Mouse (Mus musculus): ENCODE measurements around the gene Jtb. TPM values are rescaled to one million over a fixed set of nuclear protein-coding genes. Genes with fewer than 3 reads are reported as not detected.

Gene Jtb
- total and polyA plus RNA-seq, 3 experiments, result 103 to 107 TPM; not detected in 1

DNA sequence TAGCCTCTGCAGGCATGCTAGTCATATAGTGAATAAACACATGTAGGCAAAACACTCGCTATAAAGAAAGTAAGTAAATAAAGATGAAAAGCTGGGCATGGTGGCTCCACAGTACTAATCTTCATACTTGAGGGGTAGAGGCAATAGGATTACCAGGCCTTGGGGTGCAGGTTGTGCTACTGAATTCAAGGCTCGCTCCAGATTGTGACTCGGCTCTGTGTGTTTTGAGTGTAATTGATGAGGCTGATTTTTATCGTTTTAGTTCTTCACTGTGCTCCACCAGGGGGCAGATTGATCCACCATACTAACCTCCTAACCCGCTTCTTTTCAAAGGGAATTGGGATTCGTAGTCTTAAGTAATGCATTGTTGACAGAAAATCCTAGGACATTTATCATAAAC lies 11.3 kb upstream of the Jtb start (continued):
- TF ChIP-seq JUND (IDR thresholded peaks at IDR 0.05; ENCODE audit: low read depth, low read length), result no peak; the same call in 1 of the 2 replicates
- TF ChIP-seq SIN3A (IDR thresholded peaks at IDR 0.05; ENCODE audit: low read length), result peak; percentile 89
- peak; percentile 30; the same call in 1 of the 2 replicates for TF ChIP-seq RCOR1 (IDR thresholded peaks at IDR 0.05; ENCODE audit: low read depth, low read length)
- TF ChIP-seq MAZ (IDR thresholded peaks at IDR 0.05; ENCODE audit: low read depth, low read length), result no peak; the same call in 1 of the 2 replicates
- no peak for TF ChIP-seq NRF1 (IDR thresholded peaks at IDR 0.05; ENCODE audit: insufficient read depth, low read depth, low read length, poor library complexity, severe bottlenecking)
- no peak for TF ChIP-seq POLR2AphosphoS5 (IDR thresholded peaks at IDR 0.05; ENCODE audit: borderline replicate concordance, low read depth, low read length)
- TF ChIP-seq USF2 (IDR thresholded peaks at IDR 0.05; ENCODE audit: borderline replicate concordance in 1 of 2, insufficient read depth in 1 of 2, low read depth in 1 of 2, low read length in 2 of 2), result no peak
- no peak for TF ChIP-seq TAL1 (IDR thresholded peaks at IDR 0.05; ENCODE audit: low read length)
- TF ChIP-seq ZC3H11A (IDR thresholded peaks at IDR 0.05; ENCODE audit: low read depth, low read length), result peak; percentile 81
- peak; percentile 88 for TF ChIP-seq RAD21 (IDR thresholded peaks at IDR 0.05; ENCODE audit: low read depth, low read length)
- no peak for TF ChIP-seq MYB (IDR thresholded peaks at IDR 0.05; ENCODE audit: low read depth, low read length)
- TF ChIP-seq CTCF (IDR thresholded peaks at IDR 0.05 in 2 of 3, conservative IDR thresholded peaks at IDR 0.05 in 1 of 3; ENCODE audit: control insufficient read depth in 1 of 3, insufficient read depth in 1 of 3, low read depth in 2 of 3, low read length in 3 of 3, poor library complexity in 1 of 3, severe bottlenecking in 1 of 3), result peak; percentile 34 to 97 (median 84); a peak in 5 of 6 replicates

- peak overlapping the region; percentile 19 for H3K27ac ChIP-seq (ENCODE audit: control insufficient read depth, low read depth, low read length)
- H3K4me3 ChIP-seq (ENCODE audit: control insufficient read depth in 1 of 2, insufficient read depth in 1 of 2, low read depth in 2 of 2, low read length in 2 of 2), result peak overlapping the region; percentile 72 to 93
- no peaks in the 10 kb centered on the region for H3K27me3 ChIP-seq (ENCODE audit: control insufficient read depth in 1 of 2, insufficient read depth in 2 of 2, low read length in 2 of 2)
- DNase-seq (ENCODE audit: low read depth, low spot score), result peak; percentile 58
- TF ChIP-seq MAFK (IDR thresholded peaks at IDR 0.05; ENCODE audit: borderline replicate concordance, low read depth, low read length), result no peak
- TF ChIP-seq USF1 (IDR thresholded peaks at IDR 0.05; ENCODE audit: low read depth, low read length), result no peak
- no peak; a peak in 1 of 6 replicates for TF ChIP-seq CTCF (IDR thresholded peaks at IDR 0.05 in 2 of 3, conservative IDR thresholded peaks at IDR 0.05 in 1 of 3; ENCODE audit: control insufficient read depth in 1 of 3, insufficient read depth in 1 of 3, low read depth in 2 of 3, low read length in 3 of 3, poor library complexity in 1 of 3, severe bottlenecking in 1 of 3)
- TF ChIP-seq ZKSCAN1 (IDR thresholded peaks at IDR 0.05; ENCODE audit: low read depth, low read length), result no peak
- TF ChIP-seq BHLHE40 (IDR thresholded peaks at IDR 0.05; ENCODE audit: borderline replicate concordance, low read depth, low read length), result no peak
- TF ChIP-seq E2F4 (IDR thresholded peaks at IDR 0.05; ENCODE audit: borderline replicate concordance, low read depth, low read length), result no peak
- no peak for TF ChIP-seq TBP (IDR thresholded peaks at IDR 0.05; ENCODE audit: low read depth, low read length)
- TF ChIP-seq HCFC1 (IDR thresholded peaks at IDR 0.05; ENCODE audit: low read depth, low read length), result no peak
- no peak for TF ChIP-seq MYC (IDR thresholded peaks at IDR 0.05; ENCODE audit: low read depth, low read length)
- TF ChIP-seq POLR2A (IDR thresholded peaks at IDR 0.05; ENCODE audit: control insufficient read depth in 1 of 2, insufficient read depth in 1 of 2, low read depth in 1 of 2, low read length in 2 of 2, poor library complexity in 1 of 2), result no peak
- 0 out of 2 replicates have a peak, but pooled peaks have one; percentile 21 for TF ChIP-seq SIN3A (IDR thresholded peaks at IDR 0.05; ENCODE audit: low read length)
- no peak for TF ChIP-seq MAX (IDR thresholded peaks at IDR 0.05; ENCODE audit: low read length)
- no peak for TF ChIP-seq RCOR1 (IDR thresholded peaks at IDR 0.05; ENCODE audit: low read depth, low read length)
- 0 out of 4 replicates have a peak, but pooled peaks of 1 of the 2 experiments have one; percentile 0 for TF ChIP-seq EP300 (IDR thresholded peaks at IDR 0.05; ENCODE audit: low read depth in 1 of 2, low read length in 2 of 2)
- TF ChIP-seq ZC3H11A (IDR thresholded peaks at IDR 0.05; ENCODE audit: low read depth, low read length), result no peak
- H3K4me1 ChIP-seq (ENCODE audit: control insufficient read depth in 1 of 2, insufficient read depth in 2 of 2, low read length in 2 of 2), result peaks cover 21 to 22% of the 10 kb centered on the region in 2 experiments
- no peaks in the 10 kb centered on the region for H3K79me2 ChIP-seq (ENCODE audit: control insufficient read depth, insufficient read depth, low read length, poor library complexity)
- H3K9ac ChIP-seq (ENCODE audit: control insufficient read depth, low read depth, low read length, poor library complexity, severe bottlenecking), result peak overlapping the region; percentile 76
- peaks cover 0 to 18% of the 10 kb centered on the region in 2 experiments; a peak in 2 of 4 replicates for H3K36me3 ChIP-seq (ENCODE audit: control insufficient read depth in 1 of 2, insufficient read depth in 2 of 2, low read length in 2 of 2)
- no peaks in the 10 kb centered on the region for H3K9me3 ChIP-seq (replicated peaks; ENCODE audit: insufficient read depth, low read length)
Measured at GRCm38 (mm10) chr3:90220531-90220951, 10.9 kb upstream of the Jtb start.
